Mouse (Mus musculus) testis, adult 2 months (tissue): ENCODE measurements around the gene Foxp4. TPM values are rescaled to one million over a fixed set of nuclear protein-coding genes. Genes with fewer than 3 reads are reported as not detected.

ENCODE experiments used
- H3K27ac ChIP-seq: fragments of 200-500 bp; 2 replicates; pipeline ENCODE4 v1.5.1; 2012; ENCODE audit warnings: low read depth, low read length; ENCODE audit not compliant: control insufficient read depth, insufficient read depth
- H3K27me3 ChIP-seq: fragments of 200-500 bp; 2 replicates; pipeline ENCODE4 v1.6.1; 2012; ENCODE audit warnings: mild to moderate bottlenecking, low read length, moderate library complexity; ENCODE audit not compliant: control insufficient read depth, insufficient read depth
- H3K36me3 ChIP-seq: fragments of 200-500 bp; 2 replicates; pipeline ENCODE4 v1.6.1; 2012; ENCODE audit warnings: mild to moderate bottlenecking, low read length; ENCODE audit not compliant: control insufficient read depth, insufficient read depth
- H3K4me1 ChIP-seq: fragments of 200-500 bp; 2 replicates; pipeline ENCODE4 v1.6.1; 2012; ENCODE audit warnings: low read length; ENCODE audit not compliant: control insufficient read depth, insufficient read depth
- H3K4me3 ChIP-seq: fragments of 200-500 bp; 2 replicates; pipeline ENCODE4 v1.5.1; 2012; ENCODE audit warnings: low read depth, mild to moderate bottlenecking, low read length, moderate library complexity, mixed read lengths; ENCODE audit not compliant: control insufficient read depth
- CTCF ChIP-seq: fragments of 200-500 bp; IDR thresholded peaks from 2 replicates; pipeline ENCODE4 v1.5.1; 2012; ENCODE audit warnings: low read depth, mild to moderate bottlenecking, inconsistent platforms, low read length, moderate library complexity; ENCODE audit not compliant: control insufficient read depth, insufficient read depth, insufficient replicate concordance
- POLR2A ChIP-seq: fragments of 200-500 bp; IDR thresholded peaks from 2 replicates; pipeline ENCODE4 v1.6.1; 2012; ENCODE audit warnings: low read depth, mild to moderate bottlenecking, inconsistent platforms, low read length, moderate library complexity; ENCODE audit not compliant: control insufficient read depth
- polyA plus RNA-seq: library from polyadenylated mRNA; depleted of rRNA; stranded (reverse); fragments of >200 nt; gene quantifications from 2 replicates; pipeline ENCODE4 v1.2.3, GENCODE M21; 2012

Foxp4 gene
- polyA plus RNA-seq, 1 experiment, result 7.8 TPM

DNA sequence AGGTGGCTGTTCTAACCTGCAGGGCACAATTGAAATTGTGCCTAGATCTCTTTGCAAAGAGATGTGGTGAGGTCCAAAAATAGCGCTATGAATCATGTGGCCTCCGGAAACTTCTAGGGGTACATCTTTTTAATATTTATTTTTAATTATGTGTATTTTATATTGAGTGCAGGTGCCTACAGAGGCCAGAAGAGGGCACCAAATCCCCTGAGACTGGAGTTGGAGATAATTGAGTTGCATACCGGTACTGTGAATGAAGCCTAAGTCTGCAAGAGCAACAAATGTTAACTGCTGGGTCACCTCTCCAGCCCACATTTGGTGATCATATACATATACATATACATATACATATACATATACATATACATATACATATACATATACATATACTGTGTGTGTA lies 22.7 kb downstream of the Foxp4 start:
- Histone ChIP-seq H3K4me3 (no peak overlapping the region), H3K36me3 (no peaks in the 10 kb centered on the region), H3K27ac (no peak overlapping the region), H3K27me3 (no peaks in the 10 kb centered on the region), H3K4me1 (peaks cover 10% of the 10 kb centered on the region)
- TF ChIP-seq POLR2A (no peak), CTCF (no peak)

DNA sequence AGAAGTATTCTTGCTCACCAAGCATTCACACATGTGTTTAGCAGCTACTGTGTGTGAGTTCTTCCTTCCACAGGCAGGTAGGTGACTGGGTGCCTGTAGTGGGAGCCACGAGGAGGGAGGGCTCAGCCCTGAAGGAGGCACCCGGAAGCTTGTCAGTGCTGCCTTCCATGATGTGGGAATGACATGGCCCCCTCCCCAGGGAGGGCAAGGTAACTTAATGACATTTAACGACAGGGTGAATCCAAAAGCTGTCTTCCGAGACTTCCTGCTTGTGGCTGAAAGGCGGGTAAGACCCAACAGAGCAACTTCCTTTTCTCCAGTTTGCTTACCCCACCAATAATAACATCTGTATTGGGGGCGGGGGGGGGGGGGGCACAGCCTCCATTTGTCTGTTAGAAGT lies 23.7 kb downstream of the Foxp4 start:
- no peaks in the 10 kb centered on the region for H3K27me3 ChIP-seq
- H3K36me3 ChIP-seq, result no peaks in the 10 kb centered on the region
- no peak overlapping the region for H3K4me3 ChIP-seq
- no peak for TF ChIP-seq POLR2A
- no peak for TF ChIP-seq CTCF
- H3K4me1 ChIP-seq, result peaks cover 10% of the 10 kb centered on the region
- no peak overlapping the region for H3K27ac ChIP-seq

DNA sequence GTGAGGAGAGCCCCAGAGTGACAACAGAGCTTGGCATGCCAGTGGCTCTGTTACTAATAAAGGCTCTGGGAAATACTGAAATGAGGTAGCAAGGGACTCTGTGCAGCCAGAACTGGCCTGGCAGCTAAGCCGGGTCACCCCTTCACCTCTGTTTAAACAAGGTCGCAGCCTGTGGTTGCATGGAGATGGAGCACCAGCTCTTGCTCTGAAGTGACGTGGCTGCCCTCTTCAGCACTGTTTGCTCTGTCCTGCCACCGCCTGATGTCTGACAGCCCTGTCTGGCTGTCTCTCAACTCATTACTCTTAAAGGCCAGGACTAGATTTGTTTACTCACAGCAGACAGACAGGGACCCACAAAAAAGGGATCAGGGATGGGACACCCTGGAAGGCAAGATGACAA lies 25.3 kb downstream of the Foxp4 start:
- Histone ChIP-seq H3K4me1 (peaks cover 5% of the 10 kb centered on the region), H3K36me3 (no peaks in the 10 kb centered on the region), H3K27ac (no peak overlapping the region), H3K4me3 (no peak overlapping the region), H3K27me3 (no peaks in the 10 kb centered on the region)
- TF ChIP-seq POLR2A, result no peak
- no peak for TF ChIP-seq CTCF

DNA sequence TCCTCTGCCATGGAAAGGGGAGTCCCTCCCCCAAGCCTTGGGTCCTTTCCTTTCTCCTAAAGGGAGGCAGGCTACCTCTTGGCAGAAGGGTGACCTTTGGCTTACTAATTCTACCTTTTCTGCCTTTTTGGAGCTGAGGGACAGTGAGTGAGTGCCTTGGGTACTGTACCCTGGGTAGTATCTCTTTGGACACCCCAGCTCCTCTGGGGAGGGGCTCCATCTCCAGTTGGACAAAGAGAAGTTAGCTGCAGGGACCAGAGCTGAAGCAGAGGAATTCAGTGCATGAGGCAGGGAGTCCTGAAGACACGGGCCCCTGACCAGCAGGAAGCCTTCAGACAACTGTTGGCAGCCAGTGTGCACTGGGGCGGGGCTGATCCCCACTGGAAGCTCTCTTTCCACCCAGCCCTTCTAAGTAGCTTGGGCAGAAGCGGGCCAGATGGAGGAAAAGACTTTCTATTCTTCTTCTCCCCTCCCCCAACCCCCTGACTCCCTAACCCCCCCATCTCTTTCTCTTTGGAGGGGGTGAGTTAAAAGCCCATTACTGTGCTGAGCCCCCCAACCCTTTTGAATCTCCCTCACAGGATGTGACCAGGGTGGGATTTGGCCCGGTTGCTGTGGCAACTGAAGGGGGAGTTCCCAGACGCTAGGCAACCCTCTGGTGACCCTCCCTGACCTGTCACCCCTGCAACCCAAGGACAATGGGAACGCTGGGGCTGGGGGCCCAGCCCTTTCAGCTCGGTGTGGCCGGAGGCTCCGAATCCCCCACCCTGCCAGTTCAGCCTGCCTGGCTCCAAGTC lies 26.3 kb downstream of the Foxp4 start:
- H3K4me1 ChIP-seq, result no peaks in the 10 kb centered on the region
- no peak overlapping the region for H3K27ac ChIP-seq
- no peaks in the 10 kb centered on the region for H3K27me3 ChIP-seq
- no peak for TF ChIP-seq POLR2A
- H3K4me3 ChIP-seq, result no peak overlapping the region
- no peaks in the 10 kb centered on the region for H3K36me3 ChIP-seq

GRCm38 (mm10) chr17:47889727-47890126 lies 34.7 kb downstream of the Foxp4 start:
- Histone ChIP-seq H3K4me1 (no peaks in the 10 kb centered on the region; the same call in 1 of the 2 replicates), H3K27me3 (no peaks in the 10 kb centered on the region), H3K4me3 (no peak overlapping the region), H3K36me3 (no peaks in the 10 kb centered on the region), H3K27ac (no peak overlapping the region)
- TF ChIP-seq POLR2A (no peak), CTCF (no peak)

- H3K27ac ChIP-seq, result no peak overlapping the region
- no peaks in the 10 kb centered on the region for H3K36me3 ChIP-seq
- TF ChIP-seq CTCF (no peak), POLR2A (no peak)
- H3K4me1 ChIP-seq, result no peaks in the 10 kb centered on the region; the same call in 1 of the 2 replicates
- H3K4me3 ChIP-seq, result no peak overlapping the region
- no peaks in the 10 kb centered on the region for H3K27me3 ChIP-seq
These were observed 35.2 kb downstream of the Foxp4 start for GRCm38 (mm10) chr17:47889267-47889666.

DNA sequence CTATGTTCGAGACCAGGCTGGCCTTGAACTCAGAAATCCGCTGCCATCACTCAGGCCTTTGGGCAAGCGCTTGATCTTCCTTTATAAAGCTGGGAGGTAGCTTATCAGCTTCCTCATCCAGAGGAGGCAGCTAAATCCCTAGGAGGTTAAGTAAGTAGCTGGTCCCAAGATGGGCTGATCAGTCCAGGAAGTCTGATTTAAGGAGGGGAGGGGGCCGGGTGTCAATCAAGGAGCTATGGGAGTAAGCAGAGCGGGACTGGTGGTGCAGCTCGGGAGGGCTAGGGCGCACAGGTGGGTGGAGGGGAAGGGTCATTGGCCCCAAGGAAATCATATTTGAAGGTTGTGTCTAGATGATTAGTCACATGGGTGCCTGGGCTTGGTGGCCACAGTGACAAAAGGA lies 35.8 kb downstream of the Foxp4 start:
- H3K4me1 ChIP-seq, result no peaks in the 10 kb centered on the region; the same call in 1 of the 2 replicates
- no peak overlapping the region for H3K27ac ChIP-seq
- no peaks in the 10 kb centered on the region for H3K27me3 ChIP-seq
- H3K36me3 ChIP-seq, result no peaks in the 10 kb centered on the region
- TF ChIP-seq CTCF, result no peak
- TF ChIP-seq POLR2A, result no peak
- no peak overlapping the region for H3K4me3 ChIP-seq

GRCm38 (mm10) chr17:47888155-47888455 lies 36.3 kb downstream of the Foxp4 start:
- Histone ChIP-seq H3K27ac (no peak overlapping the region), H3K4me3 (no peak overlapping the region), H3K4me1 (no peaks in the 10 kb centered on the region; the same call in 1 of the 2 replicates), H3K27me3 (no peaks in the 10 kb centered on the region), H3K36me3 (no peaks in the 10 kb centered on the region)
- TF ChIP-seq CTCF, result no peak
- no peak for TF ChIP-seq POLR2A
